In genomic region chr1:175579598-175580235, GRCm38 (mm10) we compare ENCODE assay signal across 10 mouse cellular contexts. TPM values are rescaled to one million over a fixed set of nuclear protein-coding genes. Genes with fewer than 3 reads are reported as not detected.
DNase-seq lines count a peak whose midpoint lies in the region.
"Had no signal": no experiment of that assay in that cellular context is flagged by ENCODE, and none has a peak within 500 bp of the region (broad histone marks: within the 10 kb centered on the region; RNA-seq: fewer than 3 reads in every experiment).

No protein-coding gene starts in this region.

- intact Hi-C loops in left cerebral cortex, postnatal 36 days (cut with DNase I) = no loop called here

- peak; percentile 30 for DNase-seq in layer of hippocampus, adult 11-12 months (ENCODE audit: low spot score)
- DNase-seq in layer of hippocampus, adult 9-10 months (ENCODE audit: low spot score) = no peak
- DNase-seq in cerebellum, adult 18-20 months = peak; percentile 43
- DNase-seq in cerebellum, postnatal 25 days = peak; percentile 34 to 38
- peak; percentile 13 to 33 for DNase-seq in left cerebral cortex, postnatal 36 days (ENCODE audit: low spot score in 2 of 2)
- no peak for DNase-seq in thymus, postnatal 14 days
- DNase-seq in retina, postnatal 1 day = no peak
- DNase-seq: adrenal gland, adult 8-10 months; heart, postnatal 10 days; kidney, postnatal 14 days had no signal

RNA-seq across cellular contexts. Expression of gene Kmo, which starts 40.5 kb away (rescaled TPM):
- under 1 TPM in 1 of 2 experiments, not detected in 1; 0.39 TPM for total RNA-seq in left cerebral cortex, postnatal 36 days (2021)

RNA-seq across cellular contexts. Expression of gene Fh1, which starts 45.7 kb away (rescaled TPM):
- 10 to 100 TPM; 73.1 to 79.9 TPM for total RNA-seq in left cerebral cortex, postnatal 36 days (2021)

Comparison
In these comparisons a context has a peak if more than half of its experiments do, and no peak if none do; other contexts are left out.
1. DNase-seq: peak in layer of hippocampus, adult 11-12 months (single experiment), cerebellum, adult 18-20 months (2 of 2), cerebellum, postnatal 25 days (2 of 2) and left cerebral cortex, postnatal 36 days (2 of 2); none in layer of hippocampus, adult 9-10 months (single experiment), thymus, postnatal 14 days (single experiment) and retina, postnatal 1 day (single experiment).